Mouse (Mus musculus) lung, adult 2 months (tissue): ENCODE results near the gene Git2.

Experiments
- CTCF ChIP-seq: fragments of 200-500 bp; IDR thresholded peaks from 2 replicates; pipeline ENCODE4 v1.5.1; 2011; ENCODE audit warnings: mild to moderate bottlenecking, low read length, control low read depth; ENCODE audit not compliant: insufficient read depth
- POLR2A ChIP-seq: fragments of 200-500 bp; IDR thresholded peaks from 2 replicates; pipeline ENCODE4 v1.6.1; 2011; ENCODE audit warnings: low read depth, mild to moderate bottlenecking, control low read depth, low read length, borderline replicate concordance; ENCODE audit errors: extremely low read depth

DNA sequence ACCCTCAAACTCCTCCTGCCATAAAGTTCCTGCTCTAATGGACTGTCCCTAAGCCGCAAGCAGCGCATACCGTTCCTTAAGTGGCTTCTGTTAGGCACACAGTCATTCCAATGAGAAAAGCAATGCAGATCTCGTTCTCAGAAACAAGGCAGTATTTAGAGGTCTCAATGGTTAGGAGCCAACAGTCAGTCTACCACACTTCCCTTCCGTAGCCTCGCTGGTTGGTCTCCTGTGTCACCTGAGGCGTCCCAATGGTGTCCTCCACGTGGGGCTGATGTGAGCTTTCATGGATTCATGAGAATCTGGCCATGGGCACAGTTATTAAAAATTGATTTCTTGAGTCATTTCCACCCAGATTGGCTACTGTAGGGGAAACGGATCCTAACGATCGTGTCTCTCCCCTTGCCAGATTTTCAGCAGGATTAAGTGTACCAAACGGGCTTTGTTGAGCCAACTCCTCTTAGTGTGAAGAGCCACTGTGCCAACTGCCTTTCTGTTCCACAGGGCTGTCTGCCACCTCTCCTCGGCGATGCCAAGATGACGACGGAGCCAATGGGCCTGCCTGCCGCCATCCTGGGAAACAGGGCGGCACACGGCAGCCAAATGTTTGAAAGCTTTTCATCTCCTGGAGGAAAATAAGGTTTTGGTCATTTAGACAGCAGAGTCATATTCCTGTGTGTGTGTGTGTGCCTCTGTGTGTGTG is 77.1 kb downstream of the Git2 start:
- TF ChIP-seq CTCF, result no peak
- TF ChIP-seq POLR2A, result no peak
